Comparison of ENCODE assay signal across 1 mouse cellular context in the genomic region with DNA sequence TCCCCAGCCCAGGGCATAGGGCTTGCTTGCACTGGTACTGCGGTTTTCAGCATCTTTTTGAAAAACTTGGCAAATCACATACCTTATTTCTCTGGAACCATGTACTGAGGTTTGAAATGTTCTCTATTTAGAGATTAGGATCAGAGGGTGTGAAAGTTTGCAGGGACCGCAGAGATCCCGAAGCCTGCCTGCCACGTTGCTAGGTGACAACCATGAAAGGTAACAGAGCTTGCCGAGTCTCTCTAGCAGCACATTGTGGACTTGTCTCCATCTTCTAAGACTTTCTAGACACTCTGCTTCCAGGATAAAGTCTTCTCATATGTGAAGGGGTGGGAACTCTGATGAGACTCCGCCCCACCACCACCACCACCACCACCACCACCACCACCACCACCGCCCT.
TF ChIP-seq lines count a peak whose summit lies in the region.

No protein-coding gene starts in this region.

TF ChIP-seq in MEL, 35 proteins besides CTCF, POLR2A, EP300 and RAD21 (continued from another document):
- TF ChIP-seq GABPA (IDR thresholded peaks at IDR 0.05; ENCODE audit: low read depth, low read length) (no peak), E2F4 (IDR thresholded peaks at IDR 0.05; ENCODE audit: borderline replicate concordance, low read depth, low read length) (no peak), ELF1 (IDR thresholded peaks at IDR 0.05; ENCODE audit: low read depth, low read length) (no peak), MYC (IDR thresholded peaks at IDR 0.05; ENCODE audit: low read depth, low read length) (no peak), TCF12 (IDR thresholded peaks at IDR 0.05; ENCODE audit: low read depth, low read length) (no peak), MAX (IDR thresholded peaks at IDR 0.05; ENCODE audit: low read length) (no peak), ZMIZ1 (IDR thresholded peaks at IDR 0.05; ENCODE audit: low read depth, low read length) (no peak), ETS1 (IDR thresholded peaks at IDR 0.05; ENCODE audit: low read depth, low read length) (no peak), SMC3 (IDR thresholded peaks at IDR 0.05; ENCODE audit: low read depth, low read length) (no peak)
